Comparison of ENCODE assay signal across 11 mouse cellular contexts in the genomic region with DNA sequence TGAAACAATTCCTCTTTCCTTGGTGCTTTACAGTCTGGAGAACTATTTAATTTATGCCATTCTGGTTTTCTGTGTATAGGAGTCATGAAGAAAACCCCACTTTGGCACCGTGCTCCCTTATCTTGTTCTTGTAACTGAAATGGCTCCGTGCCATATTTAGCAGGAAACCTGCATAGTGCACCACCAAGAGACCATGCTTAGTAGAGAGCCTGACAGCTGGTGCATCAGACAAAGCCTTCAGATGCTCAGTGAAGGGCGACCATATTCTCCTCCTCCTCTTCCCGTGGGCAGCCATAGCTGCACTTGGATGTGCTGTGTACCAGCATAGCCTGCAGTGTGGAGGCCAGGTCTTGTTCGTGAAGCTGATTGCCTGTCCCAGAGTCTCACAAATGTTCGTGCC.
DNase-seq lines count a peak whose midpoint lies in the region; ATAC-seq and TF ChIP-seq lines count a peak whose summit lies in the region.
"Had no signal": no experiment of that assay in that cellular context is flagged by ENCODE, and none has a peak within 500 bp of the region (broad histone marks: within the 10 kb centered on the region; RNA-seq: fewer than 3 reads in every experiment).

No protein-coding gene starts in this region.

- no peak overlapping the region for H3K9ac ChIP-seq in midbrain, embryonic 15.5 days
- H3K9ac ChIP-seq in stomach, postnatal 0 days (ENCODE audit: low read length) = no peak overlapping the region
- H3K9ac ChIP-seq: limb, embryonic 15.5 days had no signal

- H3K36me3 ChIP-seq in heart, embryonic 10.5 days = 0 out of 2 replicates have a peak, but pooled peaks cover 2% of the 10 kb centered on the region
- no peaks in the 10 kb centered on the region for H3K36me3 ChIP-seq in midbrain, embryonic 10.5 days
- H3K36me3 ChIP-seq in midbrain, embryonic 15.5 days (replicated peaks) = no peaks in the 10 kb centered on the region
- H3K36me3 ChIP-seq in stomach, postnatal 0 days (ENCODE audit: control insufficient read depth, insufficient read depth, low read length) = no peaks in the 10 kb centered on the region
- H3K36me3 ChIP-seq: limb, embryonic 15.5 days had no signal

- H3K4me1 ChIP-seq in heart, embryonic 10.5 days = peaks cover 20% of the 10 kb centered on the region; the same call in 1 of the 2 replicates
- peaks cover 32% of the 10 kb centered on the region for H3K4me1 ChIP-seq in midbrain, embryonic 10.5 days
- peaks cover 4% of the 10 kb centered on the region; the same call in 1 of the 2 replicates for H3K4me1 ChIP-seq in midbrain, embryonic 15.5 days
- no peaks in the 10 kb centered on the region for H3K4me1 ChIP-seq in stomach, postnatal 0 days (replicated peaks; ENCODE audit: control insufficient read depth, insufficient read depth)
- H3K4me1 ChIP-seq: limb, embryonic 15.5 days had no signal

- no peak overlapping the region for H3K4me2 ChIP-seq in midbrain, embryonic 15.5 days
- H3K4me2 ChIP-seq in stomach, postnatal 0 days (replicated peaks; ENCODE audit: low read depth) = no peak overlapping the region
- H3K4me2 ChIP-seq: limb, embryonic 15.5 days had no signal

- ATAC-seq in midbrain, embryonic 15.5 days (replicated peaks) = no peak; the same call in 1 of the 2 replicates
- peak; percentile 35; the same call in 1 of the 2 replicates for ATAC-seq in stomach, postnatal 0 days (ENCODE audit: low FRiP score, low TSS enrichment)
- ATAC-seq: CD4-positive, CD25-positive, alpha-beta regulatory T cell, adult 4 months had no signal

- H3K4me3 ChIP-seq in heart, embryonic 10.5 days = no peak overlapping the region
- H3K4me3 ChIP-seq in midbrain, embryonic 10.5 days = no peak overlapping the region
- H3K4me3 ChIP-seq in midbrain, embryonic 15.5 days = no peak overlapping the region
- H3K4me3 ChIP-seq in stomach, postnatal 0 days (ENCODE audit: low read depth, low read length) = no peak overlapping the region
- H3K4me3 ChIP-seq: limb, embryonic 15.5 days had no signal

- no peak for TF ChIP-seq CTCF in stomach, postnatal 0 days (IDR thresholded peaks at IDR 0.05; ENCODE audit: low read depth)

- no peaks in the 10 kb centered on the region for H3K9me3 ChIP-seq in heart, embryonic 10.5 days
- no peaks in the 10 kb centered on the region for H3K9me3 ChIP-seq in midbrain, embryonic 10.5 days (replicated peaks)
- H3K9me3 ChIP-seq in midbrain, embryonic 15.5 days = no peaks in the 10 kb centered on the region
- H3K9me3 ChIP-seq in stomach, postnatal 0 days (ENCODE audit: control insufficient read depth, low read length) = no peaks in the 10 kb centered on the region
- H3K9me3 ChIP-seq: limb, embryonic 15.5 days had no signal

- DNase-seq in heart, adult 11 months = peak; percentile 89
- no peak for DNase-seq in heart, embryonic 10.5 days (ENCODE audit: low spot score)
- no peak for DNase-seq in midbrain, embryonic 10.5 days (ENCODE audit: low spot score)
- DNase-seq in heart, postnatal 4 days = peak; percentile 47
- peak; percentile 33 for DNase-seq in stomach, postnatal 0 days (ENCODE audit: low spot score)
- DNase-seq in T-cell, adult 2 months (ENCODE audit: low spot score) = no peak
- DNase-seq in spleen, postnatal 10 days (ENCODE audit: low spot score in 2 of 2) = no peak
- DNase-seq: kidney, adult 9 months had no signal

- H3K27ac ChIP-seq in heart, embryonic 10.5 days = no peak overlapping the region
- 0 out of 2 replicates have a peak overlapping the region, but pooled peaks have one; percentile 2 for H3K27ac ChIP-seq in midbrain, embryonic 10.5 days (replicated peaks)
- no peak overlapping the region for H3K27ac ChIP-seq in midbrain, embryonic 15.5 days
- H3K27ac ChIP-seq in stomach, postnatal 0 days (replicated peaks) = no peak overlapping the region
- H3K27ac ChIP-seq: limb, embryonic 15.5 days had no signal

- WGBS in heart, embryonic 10.5 days = 53% methylated on average over 6 of the region's 6 CpGs
- WGBS in midbrain, embryonic 10.5 days = 77% methylated on average over 6 of the region's 6 CpGs
- WGBS in midbrain, embryonic 15.5 days = 63% methylated on average over 6 of the region's 6 CpGs
- 74% methylated on average over 6 of the region's 6 CpGs for WGBS in stomach, postnatal 0 days

- H3K27me3 ChIP-seq in heart, embryonic 10.5 days (ENCODE audit: insufficient read depth, poor library complexity, severe bottlenecking) = no peaks in the 10 kb centered on the region
- no peaks in the 10 kb centered on the region for H3K27me3 ChIP-seq in midbrain, embryonic 10.5 days (ENCODE audit: low read depth, poor library complexity, severe bottlenecking)
- no peaks in the 10 kb centered on the region for H3K27me3 ChIP-seq in midbrain, embryonic 15.5 days (replicated peaks)
- H3K27me3 ChIP-seq in stomach, postnatal 0 days (ENCODE audit: control insufficient read depth, insufficient read depth, low read length) = no peaks in the 10 kb centered on the region
- H3K27me3 ChIP-seq: limb, embryonic 15.5 days had no signal

- TF ChIP-seq EP300 in stomach, postnatal 0 days (optimal IDR thresholded peaks at IDR 0.05) = no peak

Comparison
In these comparisons a context has a peak if more than half of its experiments do, and no peak if none do; other contexts are left out.
1. DNase-seq: peak in heart, adult 11 months (single experiment), heart, postnatal 4 days (single experiment) and stomach, postnatal 0 days (single experiment); none in heart, embryonic 10.5 days (single experiment), midbrain, embryonic 10.5 days (single experiment), T-cell, adult 2 months (single experiment) and spleen, postnatal 10 days (0 of 2).